Mouse (Mus musculus) layer of hippocampus, adult 8-10 months (tissue): ENCODE data around the gene Hoxa10. TPM values are rescaled to one million over a fixed set of nuclear protein-coding genes. Genes with fewer than 3 reads are reported as not detected.

Source experiments
- DNase-seq, 2 experiments: peaks; one replicate each; pipeline ENCODE4 v3.0.0; 2022; ENCODE audit warnings: low spot score in 2 of 2
- microRNA-seq, 2 experiments: library from miRNA; unstranded; fragments of <30 nt; microRNA quantifications; one replicate each; pipeline ENCODE4 v1.2.0; 2022
- total RNA-seq, 4 experiments: library from RNA; stranded (reverse); gene quantifications; 2 replicates each; pipeline ENCODE4 v1.2.4; 2022

The Hoxa10 gene
- total RNA-seq, 4 experiments from 2014 or later, result not detected

DNA sequence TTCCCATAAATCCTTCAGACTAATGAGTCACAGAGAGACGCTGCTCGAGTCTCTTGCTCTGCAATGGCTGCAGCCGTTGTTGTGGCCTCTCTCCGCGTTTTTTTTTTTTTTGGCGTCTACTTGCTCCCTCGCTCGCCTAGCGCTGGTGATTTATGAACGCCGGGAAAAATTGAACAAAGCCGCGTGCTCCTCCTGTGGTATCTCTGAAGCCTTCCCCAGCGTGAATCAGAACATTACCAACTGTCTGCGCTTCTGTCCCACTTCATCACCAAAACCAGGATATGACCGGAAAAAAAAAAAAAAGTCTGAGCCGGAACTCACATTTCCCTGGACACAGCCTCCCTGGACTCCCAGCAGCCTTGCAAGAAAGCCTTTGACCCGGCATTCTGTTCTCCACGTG is 55.4 kb downstream of the Hoxa10 start:
- no peak for DNase-seq

DNA sequence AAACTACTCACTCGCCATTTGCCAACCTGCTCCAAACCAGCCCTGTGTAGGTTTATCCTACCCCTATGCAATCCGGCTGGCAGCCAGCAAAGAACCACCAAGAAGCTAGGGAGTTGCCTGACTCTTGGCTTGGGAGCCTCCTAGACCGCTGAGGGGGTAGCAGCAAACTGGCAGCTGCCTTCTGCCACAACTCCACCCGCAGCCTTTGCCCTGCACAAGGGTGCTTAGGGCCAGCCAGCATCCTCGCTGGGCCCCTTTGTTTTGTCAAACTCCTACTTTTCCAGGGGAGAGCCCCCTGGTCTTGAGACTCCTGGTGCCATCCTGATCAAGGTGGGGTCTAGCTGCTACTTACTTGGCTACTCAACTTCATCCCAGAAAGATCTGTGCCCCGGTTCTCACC is 56.0 kb downstream of the Hoxa10 start:
- no peak for DNase-seq

- DNase-seq, result no peak
Measured at GRCm38 (mm10) chr6:52183311-52184080, 57.2 kb downstream of the Hoxa10 start.

DNA sequence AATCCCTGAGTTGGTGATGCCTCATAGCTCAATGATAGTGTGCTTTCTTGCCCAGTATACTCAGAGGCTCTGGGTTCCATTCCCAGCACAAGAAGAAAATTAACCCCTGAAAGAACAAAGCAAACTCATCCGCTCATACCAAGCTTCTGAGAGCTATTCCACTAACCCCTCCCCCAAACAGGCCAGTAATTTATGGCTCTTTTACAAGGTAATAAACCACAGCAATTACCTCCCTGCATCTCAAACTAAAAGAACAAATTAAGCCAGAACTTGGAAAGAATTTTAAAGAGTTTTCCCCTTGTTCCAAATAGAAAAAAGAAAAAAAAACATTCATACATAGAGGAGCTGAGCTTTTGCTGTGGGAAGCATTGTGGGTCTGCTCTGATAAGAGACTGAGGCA is 57.9 kb downstream of the Hoxa10 start:
- no peak for DNase-seq

GRCm38 (mm10) chr6:52182030-52182429 is 58.6 kb downstream of the Hoxa10 start:
- DNase-seq, result no peak

Small RNAs within 50 kb of the gene (microRNA-seq; reads per million reads assigned to microRNA genes)
- 2.0 to 3.8 reads per million in 2 experiments for gene Mir196b

Other genes with a start within 250 kb of the Hoxa10 start
- 10 to 100 TPM; 17.0 to 30.2 (median 25.6) TPM for gene Skap2, start 228.3 kb downstream of the Hoxa10 start, total RNA-seq
- not detected for gene Hoxa1, start 82.5 kb downstream of the Hoxa10 start, total RNA-seq
- not detected for gene Hoxa2, start 76.0 kb downstream of the Hoxa10 start, total RNA-seq
- gene 5730596B20Rik, start 63.4 kb downstream of the Hoxa10 start, total RNA-seq, result not detected
- not detected for gene Hoxa4, start 49.1 kb downstream of the Hoxa10 start, total RNA-seq
- not detected for gene Hoxa5, start 36.3 kb downstream of the Hoxa10 start, total RNA-seq
- not detected for gene Hoxa6, start 32.1 kb downstream of the Hoxa10 start, total RNA-seq
- not detected for gene Hoxa3, start 27.5 kb downstream of the Hoxa10 start, total RNA-seq
- not detected for gene Gm28308, start 27.5 kb downstream of the Hoxa10 start, total RNA-seq
- gene Hoxa7, start 19.0 kb downstream of the Hoxa10 start, total RNA-seq, result not detected
- gene Hoxa9, start 9.8 kb downstream of the Hoxa10 start, total RNA-seq, result not detected
- gene Hoxa11, start 5.0 kb upstream of the Hoxa10 start, total RNA-seq, result not detected
- gene Hoxa13, start 20.0 kb upstream of the Hoxa10 start, total RNA-seq, result not detected
- gene Evx1, start 72.6 kb upstream of the Hoxa10 start, total RNA-seq, result not detected